Mouse (Mus musculus) neutrophil, adult 5-6 weeks (primary cell): ENCODE results near the gene Fermt2. TPM values are rescaled to one million over a fixed set of nuclear protein-coding genes. Genes with fewer than 3 reads are reported as not detected.
A peak's percentile ranks its signal among the peaks of the same experiment; 100 is the strongest.

Experiments
- ATAC-seq: fragments of 151-379, 151-347 bp; 2 replicates; pipeline ENCODE4 v1.8.0; 2017; ENCODE audit warnings: mild to moderate bottlenecking, moderate TSS enrichment; ENCODE audit not compliant: insufficient number of reproducible peaks, poor library complexity, low FRiP score, severe bottlenecking; ENCODE audit errors: extremely low read depth
- total RNA-seq: library from RNA; stranded (forward); fragments of 200-1000 nt; gene quantifications from 2 replicates; pipeline ENCODE4 v1.2.3, GENCODE M21; 2017

The Fermt2 gene
- total RNA-seq, 1 experiment from 2014 or later = not detected

GRCm38 (mm10) chr14:45445445-45445844 lies 84.5 kb downstream of the Fermt2 start:
- no peak for ATAC-seq

GRCm38 (mm10) chr14:45444870-45445269 lies 85.0 kb downstream of the Fermt2 start:
- no peak for ATAC-seq

- ATAC-seq = no peak
Observed at GRCm38 (mm10) chr14:45442781-45443560, 86.9 kb downstream of the Fermt2 start.

- ATAC-seq = no peak
Observed at GRCm38 (mm10) chr14:45441291-45441690, 88.6 kb downstream of the Fermt2 start.

- no peak for ATAC-seq
Observed at GRCm38 (mm10) chr14:45439387-45439786, 90.5 kb downstream of the Fermt2 start.

GRCm38 (mm10) chr14:45438931-45439275 lies 91.0 kb downstream of the Fermt2 start:
- ATAC-seq = no peak

GRCm38 (mm10) chr14:45438250-45438930 lies 91.5 kb downstream of the Fermt2 start:
- no peak for ATAC-seq

GRCm38 (mm10) chr14:45434220-45434619 lies 95.7 kb downstream of the Fermt2 start:
- no peak for ATAC-seq

- no peak for ATAC-seq
Observed at GRCm38 (mm10) chr14:45432003-45432402, 97.9 kb downstream of the Fermt2 start.

GRCm38 (mm10) chr14:45430066-45430842 lies 99.7 kb downstream of the Fermt2 start:
- no peak for ATAC-seq

GRCm38 (mm10) chr14:45423220-45423619 lies 106.7 kb downstream of the Fermt2 start:
- ATAC-seq = 0 out of 2 replicates have a peak, but pooled peaks have one; percentile 23

- ATAC-seq = no peak
Observed at GRCm38 (mm10) chr14:45422371-45422770, 107.5 kb downstream of the Fermt2 start.

- no peak for ATAC-seq
Observed at GRCm38 (mm10) chr14:45419323-45419722, 110.6 kb downstream of the Fermt2 start.

- ATAC-seq = no peak
Observed at GRCm38 (mm10) chr14:45418553-45418952, 111.4 kb downstream of the Fermt2 start.

- no peak for ATAC-seq
Observed at GRCm38 (mm10) chr14:45416265-45416664, 113.7 kb downstream of the Fermt2 start.

Other genes starting within 250 kb of the Fermt2 start
- gene Ero1l, start 211.3 kb downstream of the Fermt2 start, total RNA-seq = 17.0 and 25.9 TPM in 2 replicates
- gene Psmc6, start 200.3 kb downstream of the Fermt2 start, total RNA-seq = 111 and 117 TPM in 2 replicates
- gene Styx, start 179.0 kb downstream of the Fermt2 start, total RNA-seq = 18.2 and 20.6 TPM in 2 replicates
- gene Gnpnat1, start 125.2 kb downstream of the Fermt2 start, total RNA-seq = 12.8 and 18.3 TPM in 2 replicates
- gene Ddhd1, start 128.0 kb upstream of the Fermt2 start, total RNA-seq = 48.8 and 60.3 TPM in 2 replicates